Mouse (Mus musculus) embryo, embryonic 11 days (tissue): Measurements from ENCODE around the gene Bhlhe41.
A peak's percentile ranks its signal among the peaks of the same experiment; 100 is the strongest.

Source experiments
- DNase-seq: peaks from one replicate; pipeline ENCODE4 v3.0.0-alpha.2; 2015

The Bhlhe41 gene

DNA sequence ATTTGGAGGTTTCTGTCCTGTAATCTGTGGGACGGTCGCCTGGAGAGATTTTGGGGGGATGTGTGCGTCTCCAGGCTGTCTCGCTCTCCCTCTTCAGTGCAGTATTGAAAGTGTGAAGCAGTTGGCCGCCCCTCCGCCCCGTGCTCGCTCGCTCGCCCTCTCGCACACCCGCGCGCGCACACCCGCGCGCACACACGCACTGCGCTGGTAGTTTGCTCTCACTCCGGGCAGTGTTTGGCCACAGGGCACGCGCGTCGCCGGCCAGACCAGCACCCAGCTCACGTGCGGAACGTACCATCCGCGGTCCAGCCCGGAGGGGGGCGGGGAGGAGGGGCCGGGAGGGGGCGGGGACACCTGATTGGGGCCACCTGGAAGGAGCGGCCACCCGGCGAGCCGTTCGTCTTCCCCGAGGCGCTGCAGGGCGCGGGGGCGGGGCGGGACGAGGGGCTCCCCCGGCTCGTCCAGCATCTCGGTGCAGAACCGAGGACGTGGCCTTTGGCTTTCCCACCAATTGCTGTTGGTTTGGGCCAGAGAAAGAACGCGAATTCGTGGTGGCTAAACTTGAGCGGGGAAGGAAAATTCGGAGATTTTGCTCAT lies at the start of gene Bhlhe41:
Bhlhe41 (minus strand) TSS at position 270 of the 597 bp plus-strand sequence.
- peak; percentile 84 for DNase-seq

DNA sequence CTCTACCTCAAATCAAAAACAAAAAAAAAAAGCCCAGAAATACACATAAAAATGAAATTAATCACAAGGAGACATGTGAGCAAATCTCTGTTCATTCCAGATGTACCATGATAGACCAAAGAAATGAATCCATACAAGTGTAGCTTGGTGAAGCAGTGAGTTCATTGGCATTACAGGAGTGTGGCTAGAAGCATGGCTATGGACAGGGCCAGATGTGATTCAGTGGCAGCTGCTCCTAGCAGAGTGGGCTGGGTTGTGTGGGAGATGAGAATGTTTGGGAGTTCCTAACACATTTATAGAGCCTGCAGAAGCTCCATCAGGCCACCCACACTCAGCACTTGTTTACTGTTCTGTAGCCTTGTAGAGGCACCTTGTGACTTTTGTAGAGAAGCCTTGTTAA lies 46.9 kb upstream of the Bhlhe41 start:
- DNase-seq = no peak

DNA sequence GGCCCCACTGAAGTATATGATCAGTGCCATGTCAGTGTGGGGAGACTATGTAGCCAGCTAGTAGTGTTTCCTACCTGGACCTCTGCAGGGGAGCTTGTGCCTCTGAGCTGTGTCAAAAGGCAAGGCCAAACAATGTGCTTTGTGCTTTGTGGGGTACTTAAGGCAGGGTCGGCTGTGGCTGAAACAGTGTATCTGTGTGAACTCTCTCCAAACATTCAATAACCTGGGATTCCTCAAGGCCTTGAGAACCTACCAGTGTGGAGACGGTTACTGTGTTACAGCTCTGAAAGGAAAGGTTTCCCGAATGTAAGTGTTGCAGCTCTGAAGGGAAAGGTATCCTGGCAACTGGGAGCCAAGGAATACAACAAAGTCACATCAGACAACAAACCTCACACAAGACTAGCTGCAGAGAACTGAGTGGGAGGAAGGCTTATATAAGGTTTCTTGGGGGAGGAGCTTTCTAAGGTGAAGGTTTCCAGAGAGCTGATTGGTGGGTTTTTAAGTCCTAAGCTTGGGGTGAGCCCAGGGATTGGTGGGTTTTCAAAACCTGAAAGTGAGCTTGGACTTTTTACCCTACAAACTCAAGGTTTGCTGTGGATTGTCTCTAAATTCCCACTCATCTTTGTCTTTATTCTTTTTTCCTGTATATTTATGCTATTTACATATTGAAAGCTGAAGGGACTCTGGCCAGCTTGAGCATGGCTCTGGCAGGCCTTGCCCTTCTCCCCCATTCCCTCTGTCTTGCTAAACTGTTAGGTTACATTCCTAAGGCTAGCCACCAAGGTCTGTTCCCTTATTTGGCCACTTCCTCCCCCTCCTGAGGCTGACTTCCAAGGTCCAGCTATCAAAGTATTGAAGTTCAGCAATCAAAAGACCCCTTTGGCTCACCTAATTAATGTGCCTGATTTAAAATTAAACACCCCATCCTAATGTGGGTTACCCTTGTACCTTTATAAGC lies 45.4 kb upstream of the Bhlhe41 start:
- DNase-seq = no peak

DNA sequence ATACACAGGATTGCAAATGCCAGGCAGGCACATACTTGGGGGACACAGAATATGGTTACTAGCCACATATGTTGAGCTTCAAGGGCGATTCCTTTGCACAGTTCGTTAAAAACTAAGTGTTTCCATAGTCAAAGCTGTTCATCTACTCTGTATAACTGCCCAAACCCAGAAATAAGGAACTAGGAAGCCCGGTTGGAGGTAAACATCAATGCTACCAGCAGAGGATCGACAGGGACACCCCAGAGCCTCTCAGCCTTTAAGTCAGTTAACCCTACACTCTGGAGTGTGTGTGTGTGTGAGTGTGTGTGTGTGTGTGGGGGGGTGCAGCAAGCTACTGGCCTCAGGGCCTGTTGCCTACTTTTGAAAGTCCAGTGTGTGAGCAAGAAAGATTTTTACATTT lies 44.6 kb upstream of the Bhlhe41 start:
- DNase-seq = no peak

DNA sequence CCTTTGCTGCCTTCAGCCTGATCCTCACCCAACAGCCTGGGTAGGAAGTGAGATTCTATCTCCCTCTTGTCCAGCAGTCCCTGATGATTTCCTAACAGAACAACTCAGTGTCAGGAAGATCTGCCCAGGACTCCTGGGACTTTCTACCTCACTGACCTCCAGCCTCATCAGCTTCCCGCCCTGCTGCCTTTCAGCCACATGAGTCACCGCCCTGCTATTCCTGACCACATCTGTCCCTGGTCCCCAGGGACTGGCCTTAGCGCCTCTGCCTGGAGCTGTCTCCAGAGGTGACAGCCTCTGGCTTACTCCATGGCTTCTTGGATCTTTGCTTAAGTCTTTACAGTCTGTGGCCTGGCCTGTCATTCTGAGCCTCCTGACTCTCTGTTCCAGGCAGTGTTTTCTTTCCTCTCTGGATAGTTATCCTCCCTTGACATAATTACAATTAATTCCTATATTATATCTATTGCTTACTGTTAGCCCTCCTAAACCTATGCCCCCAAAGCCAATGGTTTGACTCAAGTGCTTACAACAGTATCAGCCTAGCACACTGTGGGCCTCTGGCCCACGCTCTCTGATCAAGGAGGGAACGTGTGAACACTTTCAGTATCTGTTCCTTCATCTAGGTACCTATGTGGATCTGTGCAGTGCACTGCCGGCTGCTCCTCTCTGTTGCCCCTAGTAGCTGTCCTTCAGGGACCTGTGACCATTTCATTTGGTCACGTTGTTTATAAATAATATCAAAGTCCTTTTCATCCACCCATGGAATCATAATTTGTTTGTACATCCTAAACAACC lies 40.9 kb upstream of the Bhlhe41 start:
- no peak for DNase-seq

DNA sequence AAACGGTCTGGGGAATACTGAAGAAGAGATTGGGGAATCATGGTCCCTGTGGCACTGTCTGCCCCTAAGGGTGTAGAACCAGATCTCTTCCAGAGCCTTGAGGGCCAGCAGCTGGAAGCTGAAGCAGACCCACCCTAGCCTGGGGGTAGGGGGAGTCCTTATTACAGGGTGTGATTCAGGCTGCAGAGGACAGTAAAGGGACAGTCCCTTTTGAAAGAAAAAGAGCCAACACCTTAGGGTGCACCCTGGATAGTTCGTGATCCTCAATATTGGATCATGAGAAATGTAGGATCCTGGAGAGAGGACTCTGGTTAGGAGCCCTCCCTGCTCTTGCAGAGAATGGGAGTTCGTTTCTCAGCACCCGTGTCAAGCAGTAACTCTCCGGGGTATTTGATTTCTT lies 39.3 kb upstream of the Bhlhe41 start:
- no peak for DNase-seq

DNA sequence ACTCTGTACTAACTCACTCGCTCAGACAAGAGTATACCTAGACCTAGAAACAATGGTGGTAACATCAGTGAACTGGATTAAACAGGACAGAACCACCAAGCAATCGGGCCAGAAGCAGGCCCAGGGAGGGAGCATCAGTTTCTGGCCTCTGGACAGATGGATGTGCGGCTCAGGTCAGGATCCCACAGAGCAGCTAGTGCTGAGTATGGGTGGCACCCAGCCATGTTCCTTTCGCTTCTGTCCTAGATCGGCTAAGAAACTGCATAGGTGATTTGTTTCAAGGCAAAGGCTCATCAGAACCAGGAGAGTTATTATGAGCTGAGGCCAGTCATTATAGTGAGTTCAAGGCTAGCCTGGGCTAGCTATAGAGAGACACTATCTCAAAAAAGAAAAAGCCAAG lies 38.8 kb upstream of the Bhlhe41 start:
- no peak for DNase-seq

DNA sequence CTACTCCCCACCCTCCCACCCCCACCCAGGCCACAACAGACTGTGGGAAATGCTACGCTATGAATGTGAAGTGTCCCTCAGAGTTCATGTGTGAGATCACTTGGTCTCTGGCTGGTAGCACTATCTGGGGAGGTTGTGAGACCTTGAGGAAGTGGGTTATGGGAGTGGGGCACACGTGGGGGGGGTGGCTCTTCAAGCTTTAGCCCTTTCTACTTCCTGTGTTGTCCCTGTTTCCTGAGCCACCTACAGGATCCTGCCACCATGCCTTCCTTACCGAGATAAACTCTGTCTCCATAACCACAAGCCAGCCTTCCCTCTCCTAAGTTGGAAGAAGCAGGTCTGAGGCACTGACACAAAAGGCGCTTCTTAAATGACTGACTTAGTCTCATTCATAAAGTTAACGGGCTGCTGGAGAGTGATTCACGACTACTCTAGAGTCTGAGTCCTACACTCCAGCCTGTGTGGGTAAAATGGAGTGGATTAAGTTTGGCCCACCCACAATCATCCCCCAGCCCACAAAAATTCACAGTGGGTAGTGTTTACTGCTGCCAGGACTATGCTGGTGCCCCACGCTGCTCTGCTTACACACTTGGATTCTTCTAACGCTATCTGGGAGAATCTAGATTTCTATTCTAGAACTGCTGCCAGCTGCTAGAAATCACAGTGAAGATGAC lies 29.4 kb upstream of the Bhlhe41 start:
- no peak for DNase-seq

DNA sequence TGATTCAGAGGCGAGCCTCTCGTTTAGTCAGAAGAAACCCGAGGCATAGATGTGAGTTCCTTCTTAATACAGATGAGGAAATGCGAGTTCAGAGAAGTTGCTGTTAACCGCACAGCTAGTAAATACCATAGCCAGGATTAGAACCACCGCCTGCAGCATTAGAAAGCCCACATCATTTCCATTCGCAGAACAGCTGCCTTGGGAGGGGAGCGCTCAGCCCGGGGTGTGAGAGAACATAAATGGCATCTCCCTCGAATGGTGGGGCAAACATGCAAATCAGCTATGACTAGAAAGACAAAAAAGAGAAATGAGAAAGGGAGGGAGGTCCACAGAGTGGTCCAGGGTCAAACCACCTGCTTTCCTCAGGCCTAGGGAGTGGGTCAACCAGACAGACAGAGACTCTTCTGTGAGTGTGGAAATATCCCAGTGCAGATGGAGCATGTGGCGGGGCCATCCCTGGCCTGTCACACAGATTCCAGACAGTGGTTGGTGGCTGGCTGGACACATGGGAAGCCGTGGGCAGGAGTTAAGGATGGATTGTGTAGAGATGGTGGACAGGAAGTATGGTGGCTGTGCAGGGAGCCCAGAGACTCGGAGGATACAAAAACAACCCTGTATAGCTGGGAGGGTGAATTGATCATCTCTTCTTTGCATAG lies 28.1 kb upstream of the Bhlhe41 start:
- DNase-seq = no peak

DNA sequence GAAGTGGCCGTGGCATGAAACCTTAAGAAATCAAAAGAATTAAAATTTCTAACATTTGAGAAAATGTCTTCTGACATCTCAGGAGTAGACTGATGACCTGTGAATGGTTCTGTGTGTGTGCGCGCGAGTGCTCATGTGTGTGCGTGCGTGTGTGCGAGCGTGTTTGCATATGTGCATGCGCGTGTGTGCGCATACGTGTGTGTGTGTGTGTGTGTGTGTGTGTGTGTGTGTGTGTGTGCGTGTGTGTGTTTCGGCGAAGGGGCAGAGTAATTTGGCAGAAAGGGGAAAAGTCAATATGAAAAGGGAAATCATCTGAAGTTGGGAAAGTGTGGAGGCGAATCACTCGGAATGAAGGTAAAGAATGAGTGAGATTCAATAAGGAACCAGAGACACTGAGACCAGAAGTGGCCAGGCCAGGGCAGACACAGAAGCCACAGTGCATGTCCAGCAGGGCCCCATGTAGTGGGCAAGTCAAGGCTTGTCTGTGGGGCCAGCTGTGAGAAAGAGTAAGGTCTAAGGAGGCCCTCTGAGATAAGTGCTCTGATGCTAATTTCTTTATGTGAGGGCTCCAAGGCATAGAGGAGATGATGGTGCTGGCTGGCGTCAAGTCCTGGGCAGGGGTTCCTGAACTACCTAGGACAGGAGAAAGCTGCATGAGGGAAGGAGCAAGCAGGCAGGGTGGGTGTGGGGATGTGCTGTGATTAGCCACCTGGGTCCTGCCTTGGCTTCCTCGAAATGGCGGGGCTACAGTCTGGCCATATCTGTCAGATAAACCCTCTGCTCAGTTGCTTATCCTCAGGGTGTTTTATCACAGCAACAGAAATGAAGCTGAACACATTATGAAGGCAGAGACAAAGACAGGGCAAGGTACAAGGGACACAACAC lies 27.3 kb upstream of the Bhlhe41 start:
- no peak for DNase-seq

DNA sequence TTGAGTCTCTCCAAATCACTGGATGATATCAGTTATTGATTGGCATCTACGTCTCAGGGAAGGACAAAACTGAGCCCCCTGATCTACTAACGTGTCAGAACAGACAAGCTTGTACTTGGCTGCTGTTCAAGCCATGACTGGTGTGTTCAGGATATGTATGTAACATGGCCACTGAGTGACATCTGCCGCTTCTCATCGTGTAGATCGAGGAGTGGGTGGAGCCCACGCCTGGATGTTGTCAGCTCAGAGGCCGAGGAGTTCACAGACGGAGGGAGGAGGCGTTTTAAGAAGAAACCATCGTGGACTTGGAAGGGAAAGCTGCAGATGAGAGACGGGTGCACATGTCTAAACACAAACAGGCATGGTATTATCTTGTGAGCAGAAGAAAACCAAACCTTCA lies 26.6 kb upstream of the Bhlhe41 start:
- no peak for DNase-seq

DNA sequence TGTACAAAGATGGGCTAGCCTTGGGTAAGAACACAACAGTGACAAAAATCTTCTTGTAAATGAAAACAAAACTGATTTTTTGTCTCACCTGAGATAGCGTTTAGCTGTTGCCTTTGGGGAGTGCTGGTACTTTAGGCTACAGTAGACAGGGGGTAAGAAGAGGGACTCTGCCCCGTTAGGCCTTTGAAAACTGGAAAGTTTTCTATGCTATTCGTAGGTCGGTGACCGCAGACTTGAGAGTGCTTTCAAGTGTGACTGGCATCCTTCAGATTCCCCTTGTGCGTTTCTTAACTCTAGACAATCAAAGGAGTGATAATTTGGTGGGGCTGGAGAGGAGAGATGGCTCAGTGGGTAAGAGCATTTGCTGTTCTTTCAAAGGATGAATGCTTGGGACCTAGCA lies 22.4 kb upstream of the Bhlhe41 start:
- no peak for DNase-seq

DNA sequence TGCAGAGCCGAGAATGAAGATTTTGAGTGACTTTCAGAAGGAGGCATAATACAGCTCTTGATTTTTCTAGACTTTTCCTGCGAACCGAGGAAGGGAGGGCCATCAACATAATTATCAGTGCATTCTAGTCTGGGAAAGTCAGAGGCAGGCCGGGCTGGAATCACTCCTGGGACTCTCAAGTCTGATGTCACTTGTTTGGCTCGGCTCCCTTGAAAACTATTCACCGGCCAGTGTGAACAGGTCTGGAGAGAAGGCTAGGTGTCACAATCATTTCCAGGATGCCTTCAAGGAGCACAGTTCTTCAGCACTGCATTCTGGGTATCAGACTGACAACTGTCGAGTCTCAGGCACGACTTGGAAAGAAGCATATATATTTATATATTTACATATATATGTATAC lies 20.9 kb upstream of the Bhlhe41 start:
- DNase-seq = no peak

DNA sequence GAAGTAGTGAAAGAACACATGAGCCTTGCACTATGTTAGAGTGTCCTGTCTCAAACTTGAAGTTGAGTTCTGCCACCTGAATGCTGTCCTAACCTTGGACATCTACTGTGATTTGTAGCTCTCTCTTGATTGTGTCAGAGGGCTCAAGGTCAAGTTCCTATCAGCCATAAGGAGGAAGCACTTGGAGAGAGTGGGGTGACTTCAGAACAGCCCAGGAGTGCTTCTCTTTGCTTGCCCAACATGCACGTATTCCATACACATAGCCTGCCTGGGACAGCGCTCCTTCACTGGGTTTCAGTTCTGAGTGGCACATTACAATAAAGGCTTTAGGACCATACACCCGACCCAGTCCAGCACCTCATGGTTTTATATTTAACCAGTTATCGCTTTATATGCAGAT lies 19.7 kb upstream of the Bhlhe41 start:
- no peak for DNase-seq

DNA sequence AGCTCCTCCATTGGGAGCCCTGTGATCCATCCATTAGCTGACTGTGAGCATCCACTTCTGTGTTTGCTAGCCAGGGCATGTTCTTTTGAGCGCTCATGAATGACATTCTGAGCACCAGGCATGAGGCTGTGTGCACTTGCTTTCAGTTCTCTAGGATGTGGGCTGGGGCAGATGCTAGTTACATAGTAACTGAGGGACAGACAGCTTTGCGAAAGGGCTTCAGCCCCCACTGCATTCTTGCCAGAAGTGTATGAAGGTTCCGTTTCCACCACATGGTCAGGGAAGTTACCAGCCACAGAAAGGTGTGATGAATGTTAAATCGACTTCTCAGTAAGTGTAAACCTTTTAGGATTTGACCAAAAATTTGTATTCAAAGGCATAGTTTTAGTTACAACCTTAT lies 18.3 kb upstream of the Bhlhe41 start:
- no peak for DNase-seq

DNA sequence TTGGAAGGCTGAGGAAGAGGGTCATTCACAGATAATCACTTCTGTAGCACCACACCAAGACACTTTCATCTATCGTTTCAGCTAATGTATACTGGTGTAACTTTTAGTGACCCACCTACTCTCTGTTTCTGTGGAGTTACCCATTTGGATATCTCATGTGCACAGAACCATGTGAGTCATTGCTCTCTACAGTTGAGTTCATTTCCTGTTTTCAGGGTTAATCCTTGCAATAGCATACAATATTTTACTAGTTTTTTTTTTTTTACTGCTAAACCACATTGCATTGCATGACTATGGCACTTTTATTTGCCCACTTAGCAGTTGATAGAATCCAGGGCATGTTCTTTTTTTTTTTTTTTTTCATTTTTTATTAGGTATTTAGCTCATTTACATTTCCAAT lies 17.7 kb upstream of the Bhlhe41 start:
- no peak for DNase-seq

DNA sequence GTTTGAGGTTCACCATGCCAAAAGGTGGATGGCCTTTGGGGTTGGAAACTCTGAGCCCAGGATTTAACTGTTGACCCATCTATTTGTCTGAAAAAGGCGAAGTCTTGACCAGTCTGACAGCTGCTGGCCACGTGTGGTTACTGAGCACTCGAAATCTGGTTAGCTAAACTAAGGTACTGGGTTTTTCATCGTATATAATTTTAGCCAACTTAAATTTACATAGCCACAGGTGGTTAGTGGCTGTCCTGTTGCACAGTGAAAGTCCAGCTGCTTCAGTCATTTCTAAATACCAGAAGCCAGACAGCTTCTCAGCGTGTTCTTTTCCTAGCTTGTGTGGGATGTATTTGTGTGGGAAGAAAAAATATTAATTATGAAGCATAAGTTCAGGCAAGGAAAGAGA lies 15.3 kb upstream of the Bhlhe41 start:
- DNase-seq = no peak

DNA sequence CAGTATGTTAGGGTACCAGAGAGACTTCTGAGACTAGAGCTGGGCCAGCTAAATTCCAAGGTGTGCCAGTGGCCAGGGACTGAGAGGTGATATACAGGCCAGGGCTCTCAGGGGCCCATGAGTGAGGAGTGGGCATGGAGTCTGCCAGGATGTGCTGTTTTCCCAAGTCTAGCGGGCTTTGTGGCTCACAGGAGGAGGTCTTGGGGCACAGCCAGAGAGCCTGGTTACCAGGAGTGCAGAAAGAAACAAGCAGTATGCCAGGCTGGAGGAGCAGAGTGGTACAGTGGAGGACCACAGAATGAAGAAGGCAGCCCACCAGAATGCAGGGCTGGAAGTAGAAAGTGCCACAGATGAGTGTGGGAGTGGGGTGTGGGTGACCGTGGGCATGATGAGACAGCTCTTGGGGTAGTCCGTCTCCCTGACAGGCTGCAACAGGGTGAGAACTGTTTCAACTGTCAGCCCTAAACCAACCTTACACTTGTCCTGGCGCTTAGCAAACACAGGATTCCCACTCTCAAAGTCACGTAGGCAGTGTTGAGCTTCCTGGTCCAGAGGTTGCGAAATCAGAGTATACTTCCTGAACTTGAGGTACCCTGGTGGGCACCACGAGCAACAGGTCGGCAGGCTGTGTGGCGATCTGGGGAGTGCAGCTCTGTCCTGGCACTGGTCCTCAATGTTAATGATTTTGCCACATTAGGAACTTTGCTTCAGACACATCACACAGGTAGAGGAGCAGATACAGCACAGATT lies 11.8 kb upstream of the Bhlhe41 start:
- no peak for DNase-seq

DNA sequence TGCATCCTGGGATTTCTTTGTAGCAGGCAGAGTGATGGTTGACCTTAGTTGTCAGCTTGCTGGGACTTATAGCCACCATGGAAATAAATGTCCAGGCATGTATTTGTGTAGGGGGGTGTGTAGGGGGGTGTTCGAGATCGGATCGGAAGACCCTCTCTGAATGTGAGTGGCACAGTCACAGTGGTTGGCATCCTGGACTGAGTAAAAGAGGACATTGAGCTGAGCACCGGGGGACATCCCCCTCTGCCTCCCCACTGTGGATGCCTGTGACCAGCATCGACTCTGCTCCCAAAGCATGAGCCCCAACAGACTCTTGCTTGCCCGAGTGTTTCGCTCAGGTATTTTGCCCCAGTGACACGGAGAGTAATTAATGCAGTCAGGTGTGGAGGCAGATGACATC lies 8.0 kb upstream of the Bhlhe41 start:
- DNase-seq = no peak

DNA sequence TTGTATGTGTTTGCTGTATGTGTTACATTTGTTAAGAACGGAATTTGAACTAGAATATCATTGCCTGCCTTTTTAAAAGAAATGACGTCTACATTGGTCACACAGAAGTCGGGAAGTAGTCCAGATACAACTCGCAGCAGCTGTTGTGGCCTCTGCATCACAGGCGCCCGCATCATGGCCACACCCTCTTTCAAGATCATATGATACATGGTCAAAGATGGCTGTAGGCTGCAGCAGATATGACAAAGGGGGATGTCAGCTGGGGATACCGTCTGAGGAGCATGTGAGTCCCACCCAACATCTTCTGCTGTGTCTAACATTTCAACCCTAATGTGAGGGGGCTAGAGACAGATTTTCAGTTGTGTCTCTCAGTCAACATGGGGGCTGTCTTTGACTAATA lies 6.7 kb upstream of the Bhlhe41 start:
- DNase-seq = no peak

DNA sequence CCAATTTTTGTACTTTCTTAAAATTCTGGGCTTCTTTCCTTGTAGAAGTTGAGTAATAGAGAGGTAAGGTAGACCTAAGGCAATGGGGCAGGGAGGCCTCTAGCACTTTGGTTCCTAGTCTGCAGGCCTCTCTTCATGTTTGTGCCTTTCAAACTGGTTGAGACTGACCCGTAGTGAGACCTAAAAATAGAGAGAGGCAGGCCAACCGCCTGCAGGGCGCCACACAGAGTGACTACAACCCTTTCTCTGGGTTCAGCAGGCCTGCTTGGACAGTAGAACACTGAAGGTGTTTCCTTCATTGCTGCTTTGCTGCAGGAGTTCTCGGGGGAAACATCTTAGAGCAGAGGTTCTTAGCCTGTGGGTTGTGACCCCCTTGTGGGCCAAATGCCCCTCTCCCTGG lies 5.6 kb upstream of the Bhlhe41 start:
- no peak for DNase-seq
